Mouse (Mus musculus) liver, postnatal 0 days (tissue): ENCODE data around the gene Nos1. TPM values are rescaled to one million over a fixed set of nuclear protein-coding genes. Genes with fewer than 3 reads are reported as not detected.
A peak's percentile ranks its signal among the peaks of the same experiment; 100 is the strongest.

Source experiments
- ATAC-seq: fragments of 200-750 bp; cut with Nextera tagmentation; 2 replicates; pipeline ENCODE4 v1.8.0; 2017; ENCODE audit warnings: mild to moderate bottlenecking, moderate library complexity
- DNase-seq: peaks from one replicate; pipeline ENCODE4 v3.0.0-alpha.2; 2016
- H3K27ac ChIP-seq: fragments of 300-500 bp; sonication (generic); 2 replicates; pipeline ENCODE4 v1.5.1; 2014; ENCODE audit warnings: antibody characterized with exemption, moderate library complexity, mild to moderate bottlenecking, low read depth
- H3K27me3 ChIP-seq: fragments of 300-500 bp; sonication (generic); 2 replicates; pipeline ENCODE4 v1.6.1; 2014; ENCODE audit warnings: low read length, control low read depth, mixed read lengths; ENCODE audit not compliant: insufficient read depth
- H3K36me3 ChIP-seq: fragments of 300-500 bp; sonication (generic); replicated peaks from 2 replicates; pipeline ENCODE4 v1.6.1; 2014; ENCODE audit warnings: mild to moderate bottlenecking, control low read depth, low read length, moderate library complexity, mixed read lengths; ENCODE audit not compliant: insufficient read depth
- H3K4me1 ChIP-seq: fragments of 300-500 bp; sonication (generic); 2 replicates; pipeline ENCODE4 v1.6.1; 2014; ENCODE audit warnings: antibody characterized with exemption, mild to moderate bottlenecking, control low read depth; ENCODE audit not compliant: insufficient read depth
- H3K4me2 ChIP-seq: fragments of 300-500 bp; sonication (generic); 2 replicates; pipeline ENCODE4 v1.6.1; 2014; ENCODE audit warnings: low read depth, mild to moderate bottlenecking, low read length, moderate library complexity, mixed read lengths
- H3K4me3 ChIP-seq: fragments of 300-500 bp; sonication (generic); 2 replicates; pipeline ENCODE4 v1.5.1; 2014; ENCODE audit warnings: low read depth, low read length
- H3K9ac ChIP-seq: fragments of 300-500 bp; sonication (generic); replicated peaks from 2 replicates; pipeline ENCODE4 v1.6.1; 2014; ENCODE audit warnings: mild to moderate bottlenecking, moderate library complexity
- H3K9me3 ChIP-seq: fragments of 300-500 bp; sonication (generic); 2 replicates; pipeline ENCODE4 v1.6.1; 2016; ENCODE audit warnings: mild to moderate bottlenecking, control low read depth, low read length, mixed read lengths
- CTCF ChIP-seq: sonication (generic); IDR thresholded peaks from 2 replicates; pipeline ENCODE4 v1.5.1; 2016; ENCODE audit warnings: antibody characterized with exemption, low read depth
- EP300 ChIP-seq: IDR thresholded peaks from 2 replicates; pipeline ENCODE4 v1.6.1; 2016; ENCODE audit warnings: antibody characterized with exemption, low read depth, mild to moderate bottlenecking
- WGBS: fragments of 180-500 bp; shearing (Covaris S2); extraction: QIAGEN DNeasy Blood & Tissue Kit; methylation state at CpG from one replicate; pipeline ENCODE4 v1.1.7; 2014; ENCODE audit not compliant: insufficient replicate concordance; 5-methylcytosine and 5-hydroxymethylcytosine counted together
- polyA plus RNA-seq: library from polyadenylated mRNA; unstranded; fragments of >200 nt; fragmentation: Nextera tagmentation; extraction: Ambion mirVana; gene quantifications from 2 replicates; pipeline ENCODE4 v1.2.1, GENCODE M21; 2015

The Nos1 gene
- polyA plus RNA-seq, 1 experiment from 2014 or later = not detected

GRCm38 (mm10) chr5:117898055-117898806 is 117.4 kb downstream of the Nos1 start:
- DNase-seq (no peak), ATAC-seq (no peak)
- H3K9me3 ChIP-seq = no peaks in the 10 kb centered on the region
- WGBS = 17% methylated on average over 9 of the region's 9 CpGs
- no peak overlapping the region for H3K9ac ChIP-seq
- no peak overlapping the region for H3K27ac ChIP-seq
- H3K27me3 ChIP-seq = no peaks in the 10 kb centered on the region
- H3K4me1 ChIP-seq = no peaks in the 10 kb centered on the region
- no peak overlapping the region for H3K4me3 ChIP-seq
- TF ChIP-seq CTCF = no peak
- no peak for TF ChIP-seq EP300
- no peak overlapping the region for H3K4me2 ChIP-seq
- H3K36me3 ChIP-seq = no peaks in the 10 kb centered on the region

GRCm38 (mm10) chr5:117899361-117899760 is 118.5 kb downstream of the Nos1 start:
- TF ChIP-seq EP300 = no peak
- no peak for TF ChIP-seq CTCF
- Histone ChIP-seq H3K4me1 (no peaks in the 10 kb centered on the region), H3K27ac (no peak overlapping the region), H3K4me3 (no peak overlapping the region), H3K9me3 (no peaks in the 10 kb centered on the region), H3K4me2 (no peak overlapping the region), H3K27me3 (no peaks in the 10 kb centered on the region), H3K36me3 (no peaks in the 10 kb centered on the region), H3K9ac (no peak overlapping the region)
- 72% methylated on average over 10 of the region's 10 CpGs for WGBS
- ATAC-seq (no peak), DNase-seq (no peak)

GRCm38 (mm10) chr5:117900921-117901705 is 120.3 kb downstream of the Nos1 start:
- Histone ChIP-seq H3K4me3 (no peak overlapping the region), H3K4me2 (no peak overlapping the region), H3K27me3 (no peaks in the 10 kb centered on the region), H3K27ac (no peak overlapping the region), H3K36me3 (no peaks in the 10 kb centered on the region), H3K9me3 (no peaks in the 10 kb centered on the region), H3K9ac (no peak overlapping the region), H3K4me1 (no peaks in the 10 kb centered on the region)
- WGBS = 31% methylated on average over 13 of the region's 13 CpGs
- ATAC-seq (no peak), DNase-seq (no peak)
- TF ChIP-seq EP300 (no peak), CTCF (0 out of 2 replicates have a peak, but pooled peaks have one; percentile 11)

- no peaks in the 10 kb centered on the region for H3K9me3 ChIP-seq
- H3K4me2 ChIP-seq = no peak overlapping the region
- no peak for ATAC-seq
- H3K27ac ChIP-seq = no peak overlapping the region
- H3K27me3 ChIP-seq = no peaks in the 10 kb centered on the region
- H3K36me3 ChIP-seq = no peaks in the 10 kb centered on the region
- no peak overlapping the region for H3K9ac ChIP-seq
- H3K4me1 ChIP-seq = no peaks in the 10 kb centered on the region
- no peak for DNase-seq
- WGBS = 43% methylated on average over 7 of the region's 7 CpGs
- no peak for TF ChIP-seq EP300
- no peak for TF ChIP-seq CTCF
- H3K4me3 ChIP-seq = no peak overlapping the region
Observed at GRCm38 (mm10) chr5:117903534-117903933, 122.7 kb downstream of the Nos1 start.

- Histone ChIP-seq H3K27ac (no peak overlapping the region), H3K4me1 (no peaks in the 10 kb centered on the region), H3K4me3 (no peak overlapping the region), H3K9me3 (no peaks in the 10 kb centered on the region), H3K36me3 (no peaks in the 10 kb centered on the region), H3K27me3 (no peaks in the 10 kb centered on the region), H3K9ac (no peak overlapping the region), H3K4me2 (no peak overlapping the region)
- ATAC-seq (no peak), DNase-seq (no peak)
- 72% methylated on average over 4 of the region's 4 CpGs for WGBS
- TF ChIP-seq EP300 = no peak
- TF ChIP-seq CTCF = no peak
Observed at GRCm38 (mm10) chr5:117905728-117906127, 124.9 kb downstream of the Nos1 start.

GRCm38 (mm10) chr5:117909524-117909923 is 128.7 kb downstream of the Nos1 start:
- 54% methylated on average over 4 of the region's 4 CpGs for WGBS
- no peak for ATAC-seq
- H3K9ac ChIP-seq = no peak overlapping the region
- no peak for DNase-seq
- H3K27me3 ChIP-seq = no peaks in the 10 kb centered on the region
- H3K36me3 ChIP-seq = no peaks in the 10 kb centered on the region
- H3K27ac ChIP-seq = no peak overlapping the region
- TF ChIP-seq EP300 = no peak
- no peak for TF ChIP-seq CTCF
- no peak overlapping the region for H3K4me2 ChIP-seq
- H3K4me1 ChIP-seq = no peaks in the 10 kb centered on the region
- no peak overlapping the region for H3K4me3 ChIP-seq
- no peaks in the 10 kb centered on the region for H3K9me3 ChIP-seq
